Mouse (Mus musculus) cerebellum, adult 8-10 months (tissue): Measurements from ENCODE around the gene Arrb1.

Experiments used
- DNase-seq: peaks from one replicate; pipeline ENCODE4 v3.0.0; 2022

Gene Arrb1

GRCm38 (mm10) chr7:99582867-99583266 lies 47.6 kb downstream of the Arrb1 start:
- DNase-seq: no peak

GRCm38 (mm10) chr7:99583625-99584024 lies 48.4 kb downstream of the Arrb1 start:
- no peak for DNase-seq

DNA sequence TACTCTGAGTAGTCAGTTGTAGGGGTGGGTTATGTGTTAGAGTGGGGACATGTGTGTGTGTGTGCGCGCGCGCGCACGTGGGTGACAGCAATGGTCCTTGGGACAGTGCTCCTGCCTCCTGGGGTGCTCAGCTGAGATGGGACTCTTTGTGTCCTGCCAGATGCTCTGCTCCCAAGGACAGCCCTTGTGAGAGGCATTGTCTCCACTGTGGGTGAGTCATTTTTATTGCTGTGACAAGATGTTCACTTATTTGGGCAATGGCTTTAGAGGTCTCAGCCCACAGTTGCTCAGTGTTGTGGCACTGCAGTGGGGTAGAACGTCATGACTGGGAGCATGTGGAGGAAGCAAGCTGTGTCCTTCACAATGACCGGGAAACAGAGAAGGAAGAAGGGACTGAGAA lies 50.7 kb downstream of the Arrb1 start:
- DNase-seq: no peak

- DNase-seq: peak; percentile 77
Observed at GRCm38 (mm10) chr7:99590064-99590463, 54.8 kb downstream of the Arrb1 start.

- no peak for DNase-seq
Observed at GRCm38 (mm10) chr7:99590646-99591045, 55.4 kb downstream of the Arrb1 start.

DNA sequence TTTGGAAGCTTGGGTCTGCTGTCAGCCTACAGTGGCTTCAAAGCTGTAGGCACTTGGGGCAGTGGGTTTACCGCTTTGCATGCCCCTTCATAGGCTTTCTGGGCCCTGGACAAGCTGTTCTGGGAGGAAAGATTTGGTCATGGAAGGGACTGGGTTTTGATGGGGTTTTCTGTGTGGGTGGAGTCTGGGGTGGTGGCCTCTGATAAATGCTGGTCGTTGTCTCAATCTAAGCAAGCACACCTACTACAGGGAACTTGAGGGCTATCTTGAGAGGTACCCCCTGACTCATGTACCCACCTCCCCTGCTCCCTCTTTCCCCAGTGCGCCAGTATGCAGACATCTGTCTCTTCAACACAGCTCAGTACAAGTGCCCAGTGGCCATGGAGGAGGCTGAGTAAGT lies 57.4 kb downstream of the Arrb1 start:
- no peak for DNase-seq

DNA sequence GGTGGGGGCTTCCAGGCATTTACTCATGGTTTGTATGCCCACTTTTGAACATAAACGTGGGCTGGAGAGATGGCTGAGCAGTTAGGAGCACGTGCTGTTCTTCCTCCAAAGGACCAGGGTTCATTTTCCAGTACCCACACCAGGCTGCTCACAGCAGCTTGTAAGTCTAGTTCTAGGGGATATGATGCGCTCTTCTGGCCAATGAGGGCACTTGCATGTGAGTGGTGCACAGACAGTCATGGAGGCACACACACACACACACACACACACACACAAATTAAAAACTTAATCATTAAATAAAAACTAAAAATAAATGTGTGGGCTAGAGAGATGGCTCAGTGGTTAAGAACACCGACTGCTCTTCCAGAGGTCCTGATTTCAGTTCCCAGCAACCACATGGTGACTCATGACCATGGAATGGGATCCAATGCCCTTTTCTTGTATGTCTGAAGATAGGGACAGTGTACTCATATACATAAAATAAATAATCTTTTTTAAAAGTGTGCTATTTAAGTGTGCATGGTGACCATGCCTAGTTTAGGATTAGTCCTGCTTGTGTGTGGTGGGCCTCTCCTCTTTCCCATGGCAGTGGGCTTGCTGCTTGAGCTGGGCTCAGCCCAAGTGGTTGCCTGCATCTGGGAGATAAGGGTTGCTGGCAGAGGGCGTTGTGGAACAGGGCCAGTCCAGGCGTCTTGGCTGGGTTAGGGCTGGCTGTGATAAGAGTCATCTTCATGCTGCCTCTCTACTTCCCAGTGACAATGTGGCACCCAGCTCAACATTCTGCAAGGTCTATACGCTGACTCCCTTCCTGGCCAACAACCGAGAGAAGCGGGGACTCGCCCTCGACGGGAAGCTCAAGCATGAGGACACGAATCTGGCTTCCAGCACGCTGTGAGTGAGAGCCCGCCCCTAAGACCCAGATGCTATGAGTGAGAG lies 58.9 kb downstream of the Arrb1 start:
- no peak for DNase-seq

- DNase-seq: no peak
Observed at GRCm38 (mm10) chr7:99598722-99599121, 63.5 kb downstream of the Arrb1 start.

DNA sequence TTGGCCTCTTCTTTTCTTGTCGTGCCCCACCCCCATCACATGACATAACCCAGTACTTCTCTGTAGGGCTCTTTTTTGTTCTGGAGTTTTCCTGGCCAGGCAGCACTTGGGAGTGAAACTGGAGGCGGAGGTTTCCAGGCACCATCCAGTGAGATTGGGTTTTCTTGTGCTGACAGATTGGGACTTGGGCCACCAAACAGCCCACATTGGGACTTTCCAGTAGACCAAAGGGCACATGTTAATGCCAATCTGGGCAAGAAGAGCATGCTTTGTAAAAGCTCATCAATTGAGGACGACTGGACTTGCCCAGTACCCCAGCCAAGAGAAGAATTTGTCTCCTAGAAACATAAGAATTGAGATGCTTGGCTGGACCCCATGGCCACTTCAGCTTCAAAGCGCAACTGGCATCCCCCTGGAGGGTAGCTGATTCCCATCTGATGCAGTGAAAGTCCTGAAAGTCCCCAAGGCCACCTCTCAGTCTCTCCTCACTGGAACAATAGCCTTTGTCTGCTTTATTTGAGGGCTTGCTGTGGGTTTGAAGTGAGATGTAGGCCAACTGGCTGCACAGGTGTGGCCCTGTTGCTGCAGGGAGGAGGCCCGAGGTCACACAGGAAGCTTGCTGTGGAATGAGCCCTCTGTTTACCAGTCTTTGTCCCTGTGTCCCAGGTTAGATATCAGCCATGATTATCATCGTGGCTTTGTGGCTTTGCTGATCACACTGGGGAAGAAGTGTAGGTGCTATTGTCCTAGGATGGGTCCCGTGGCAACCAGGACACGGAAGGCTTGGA lies 68.8 kb downstream of the Arrb1 start:
- no peak for DNase-seq

- DNase-seq: no peak
Observed at GRCm38 (mm10) chr7:99605058-99605457, 69.8 kb downstream of the Arrb1 start.

DNA sequence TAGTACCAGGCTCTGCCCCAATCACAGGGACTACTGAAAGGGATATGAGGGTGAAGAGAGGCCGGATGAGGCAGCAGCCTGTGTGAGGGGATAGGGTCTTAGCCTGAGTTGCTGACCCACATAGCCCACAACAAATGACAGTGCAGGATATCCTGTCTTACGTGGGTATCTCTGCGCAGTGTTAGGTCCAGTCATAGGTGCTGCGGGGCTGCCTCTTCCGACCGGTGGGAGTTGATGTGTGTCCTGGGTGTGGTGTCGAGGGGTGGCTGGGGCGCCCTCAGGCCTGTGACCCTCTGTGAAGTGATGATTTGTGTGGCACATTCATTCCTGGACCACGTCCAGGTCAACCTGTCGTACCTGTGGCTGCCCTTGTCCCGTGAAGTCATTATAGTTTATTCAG lies 71.0 kb downstream of the Arrb1 start:
- DNase-seq: no peak

- no peak for DNase-seq
Observed at GRCm38 (mm10) chr7:99606766-99607165, 71.5 kb downstream of the Arrb1 start.

GRCm38 (mm10) chr7:99607632-99608031 lies 72.4 kb downstream of the Arrb1 start:
- DNase-seq: no peak

DNA sequence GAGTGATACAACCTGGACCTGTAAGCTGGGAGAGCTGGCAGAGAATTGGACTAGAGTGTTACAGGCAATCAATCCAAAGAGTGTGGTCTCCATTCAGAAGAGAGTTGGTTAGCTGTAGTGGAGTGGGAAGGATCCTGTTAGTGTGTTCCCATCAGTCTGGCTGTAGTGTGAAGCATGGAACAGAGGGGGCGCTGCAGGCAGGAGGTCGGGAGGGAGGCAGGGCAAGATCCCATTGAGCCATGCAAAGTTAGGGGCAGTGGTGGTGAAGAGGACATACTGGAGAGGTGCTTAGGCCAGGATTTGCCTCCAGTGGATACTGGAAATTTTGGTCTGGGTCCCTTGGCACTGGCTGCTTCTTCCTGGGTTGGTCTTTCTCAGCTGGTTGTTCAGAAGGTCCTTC lies 83.0 kb downstream of the Arrb1 start:
- no peak for DNase-seq

GRCm38 (mm10) chr7:99618860-99619259 lies 83.6 kb downstream of the Arrb1 start:
- DNase-seq: peak; percentile 58

DNA sequence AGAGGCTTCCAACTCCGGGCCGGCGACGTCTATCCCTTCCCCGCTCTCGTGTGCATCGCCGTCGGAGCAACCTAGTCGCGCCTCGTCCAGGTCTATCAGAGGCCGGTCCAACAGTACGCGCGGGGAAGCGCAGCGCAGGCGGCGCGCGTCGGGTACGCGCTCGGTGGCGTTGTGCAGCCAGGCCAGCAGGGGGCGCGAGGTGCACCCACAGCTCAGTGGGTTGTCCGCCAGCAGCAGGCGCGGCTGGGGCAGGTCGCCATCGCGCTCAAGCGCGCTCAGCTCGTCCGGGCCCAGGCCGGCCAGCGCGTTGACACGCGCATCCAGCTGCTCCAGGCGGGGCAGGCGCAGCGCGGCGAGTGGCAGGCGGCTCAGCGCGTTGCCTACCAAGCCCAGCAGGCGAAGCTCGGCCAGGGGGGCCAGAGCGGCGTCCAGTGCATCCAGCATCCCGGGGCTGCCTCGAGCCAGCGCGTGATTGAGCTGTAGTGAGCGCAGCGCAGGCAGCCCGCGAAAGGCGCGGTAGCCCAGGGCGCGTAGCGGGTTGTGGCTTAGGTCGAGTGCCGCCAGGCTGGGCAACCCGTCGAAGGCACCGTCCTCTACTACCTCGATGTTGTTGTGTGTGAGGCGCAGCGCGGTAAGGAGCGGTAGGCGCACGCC lies 90.6 kb downstream of the Arrb1 start:
- peak; percentile 73 for DNase-seq

DNA sequence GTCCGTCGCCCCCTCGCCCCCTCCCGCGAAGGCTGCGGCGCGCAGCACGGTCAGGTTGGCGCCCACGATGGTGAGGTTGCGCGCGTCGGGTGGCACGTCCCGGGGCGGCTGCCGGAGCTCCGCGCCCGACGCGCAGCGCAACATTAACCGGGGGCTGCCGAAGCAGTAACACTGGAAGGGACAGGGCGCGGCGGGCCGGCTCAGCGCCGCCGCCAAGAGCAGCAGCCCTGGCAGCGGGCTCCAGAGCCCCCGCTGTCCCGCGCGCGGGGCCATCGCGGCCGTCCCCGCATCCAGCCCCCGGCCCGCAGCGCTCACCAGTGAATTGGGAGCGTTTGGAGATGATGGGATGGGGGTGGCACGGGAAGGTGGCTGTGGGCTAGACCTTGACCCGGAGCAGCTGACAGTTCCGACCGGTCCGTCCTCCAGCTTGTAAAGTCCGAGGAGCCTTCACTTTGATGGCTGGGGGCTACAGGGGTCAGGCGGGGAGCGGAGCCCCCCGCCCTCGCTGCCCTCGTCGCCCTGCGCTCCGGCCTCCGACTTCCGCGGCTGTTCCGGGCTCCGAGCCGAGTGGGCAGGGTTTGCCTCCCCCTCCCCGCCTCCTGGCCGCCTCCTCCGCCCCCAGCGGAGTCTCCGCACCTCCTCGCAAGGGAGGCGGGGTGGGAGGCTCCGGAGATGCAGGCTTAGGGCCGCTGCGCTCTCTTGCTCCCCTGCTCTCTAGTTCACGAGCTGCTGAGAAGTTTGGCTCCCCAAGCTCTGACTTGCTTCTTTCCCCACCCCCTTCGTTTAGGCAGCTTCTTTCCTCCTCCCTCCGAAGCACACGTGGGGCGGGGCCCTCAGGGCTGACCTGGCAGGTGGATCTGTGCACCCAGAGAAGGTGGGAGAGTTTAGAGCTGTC lies 91.4 kb downstream of the Arrb1 start, which contains the start of gene Tpbgl:
Gene Tpbgl, minus strand, starts transcription at position 728 of the 895 bp plus-strand sequence.
- DNase-seq: no peak

GRCm38 (mm10) chr7:99627366-99627765 lies 92.1 kb downstream of the Arrb1 start:
- no peak for DNase-seq

DNA sequence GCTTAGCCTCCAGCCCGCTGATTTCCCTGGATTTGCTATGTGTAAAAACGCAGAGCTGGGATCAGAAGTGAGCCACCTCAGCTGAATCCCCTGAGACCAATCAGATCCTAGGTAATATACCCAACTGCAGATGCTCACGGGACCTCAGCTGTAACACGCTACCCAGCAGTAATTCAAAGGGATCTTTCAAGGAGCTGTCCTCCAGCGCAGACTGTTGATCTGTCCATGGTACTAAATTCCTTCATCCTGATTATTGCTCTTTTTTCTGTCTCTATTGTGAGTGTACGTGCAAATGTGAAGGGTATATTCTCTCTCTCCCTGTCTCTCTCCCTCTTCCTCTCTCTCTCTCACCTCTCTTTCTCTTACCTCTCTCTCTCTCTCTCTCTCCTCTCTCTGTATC lies 97.0 kb downstream of the Arrb1 start:
- no peak for DNase-seq

DNA sequence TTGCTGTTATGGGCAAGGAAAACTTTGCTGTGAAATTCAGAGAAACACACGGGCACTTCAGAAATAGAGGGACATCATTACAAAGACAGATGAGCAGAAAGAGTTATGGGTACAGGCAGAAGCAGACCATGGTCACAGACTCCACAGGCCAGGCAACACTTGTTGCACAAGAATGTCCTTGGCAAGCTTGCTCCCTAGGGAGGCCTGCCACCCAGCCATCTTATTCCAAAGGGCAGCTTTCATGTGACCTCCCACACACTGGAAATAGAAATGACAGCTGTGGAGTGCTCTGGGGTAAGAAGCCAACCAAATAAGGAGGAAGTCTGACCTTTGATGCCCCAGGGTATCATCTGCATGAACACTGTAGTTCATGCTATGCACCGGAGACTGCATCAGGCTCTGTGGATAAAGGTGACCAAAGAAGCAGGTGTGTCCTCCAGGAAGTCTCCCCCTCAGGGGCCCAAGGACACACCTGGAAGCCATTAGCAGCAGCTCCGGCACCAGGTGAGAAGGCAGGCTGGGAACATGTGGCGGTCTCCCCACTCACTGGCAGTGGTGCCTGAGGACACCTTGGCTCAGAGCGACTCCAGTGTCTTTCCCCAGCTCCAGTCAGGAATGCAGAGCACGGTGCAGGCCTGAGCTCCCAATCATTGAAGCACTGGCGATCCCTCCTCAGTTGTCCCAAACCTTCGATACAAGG lies 98.8 kb downstream of the Arrb1 start:
- no peak for DNase-seq

DNA sequence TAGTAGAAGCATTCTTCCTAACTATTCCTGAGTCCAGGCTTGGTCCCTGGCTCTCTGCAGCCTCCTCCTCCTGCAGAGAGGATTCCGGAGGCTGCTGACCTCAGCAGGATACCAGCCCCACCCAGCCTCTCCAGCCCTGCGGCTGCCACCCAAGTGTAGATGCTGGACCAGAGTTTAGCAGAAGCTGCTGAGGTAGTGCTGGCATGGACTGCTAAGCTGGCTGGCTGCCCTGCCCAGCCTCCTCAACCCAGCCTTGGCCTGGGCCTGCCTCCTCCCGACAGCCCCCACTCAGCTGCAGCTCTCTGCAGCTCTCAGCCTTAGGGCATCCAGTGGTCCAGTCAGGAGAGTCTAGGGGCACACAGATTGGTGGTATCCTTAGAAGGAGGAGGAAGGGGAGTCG lies 106.0 kb downstream of the Arrb1 start:
- DNase-seq: no peak

DNA sequence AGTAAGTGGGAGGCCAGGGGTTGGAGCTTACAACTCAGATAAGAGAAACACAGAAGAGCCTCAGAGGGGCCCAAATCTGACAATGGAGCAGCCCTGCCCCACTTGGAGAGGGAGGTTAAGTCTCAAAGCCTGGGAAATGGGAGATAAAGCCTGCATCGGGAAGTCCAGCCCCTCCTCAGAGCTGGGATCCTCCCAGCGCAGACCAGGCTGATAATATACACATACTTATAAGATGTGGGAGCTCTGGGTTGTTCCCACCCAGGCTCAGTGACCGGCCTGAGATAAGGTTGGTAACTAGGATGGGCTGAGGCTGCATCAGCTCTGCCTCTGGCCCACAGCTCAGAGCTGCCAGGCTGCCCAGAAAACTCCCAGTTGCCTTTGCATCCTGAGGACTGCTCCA lies 106.8 kb downstream of the Arrb1 start:
- no peak for DNase-seq
